Mouse (Mus musculus) embryonic facial prominence, embryonic 10.5 days (tissue): ENCODE data around the gene Entpd3. TPM values are rescaled to one million over a fixed set of nuclear protein-coding genes. Genes with fewer than 3 reads are reported as not detected.

Experiments used
- polyA plus RNA-seq: library from polyadenylated mRNA; unstranded; fragments of >200 nt; fragmentation: Nextera tagmentation; extraction: Ambion mirVana; gene quantifications from 2 replicates; pipeline ENCODE4 v1.2.1, GENCODE M21; 2016

The Entpd3 gene
- polyA plus RNA-seq, 1 experiment from 2014 or later, result 0.56 TPM

Other genes starting within 250 kb of the Entpd3 start
- gene Myrip, start 238.3 kb upstream of the Entpd3 start, polyA plus RNA-seq, result 0.18 and 0.27 TPM in 2 replicates
- gene Eif1b, start 47.6 kb upstream of the Entpd3 start, polyA plus RNA-seq, result 202 and 220 TPM in 2 replicates
- 810 and 834 TPM in 2 replicates for gene Rpl14, start 31.6 kb downstream of the Entpd3 start, polyA plus RNA-seq